Mouse (Mus musculus): ENCODE data around the gene Med22.

DNA sequence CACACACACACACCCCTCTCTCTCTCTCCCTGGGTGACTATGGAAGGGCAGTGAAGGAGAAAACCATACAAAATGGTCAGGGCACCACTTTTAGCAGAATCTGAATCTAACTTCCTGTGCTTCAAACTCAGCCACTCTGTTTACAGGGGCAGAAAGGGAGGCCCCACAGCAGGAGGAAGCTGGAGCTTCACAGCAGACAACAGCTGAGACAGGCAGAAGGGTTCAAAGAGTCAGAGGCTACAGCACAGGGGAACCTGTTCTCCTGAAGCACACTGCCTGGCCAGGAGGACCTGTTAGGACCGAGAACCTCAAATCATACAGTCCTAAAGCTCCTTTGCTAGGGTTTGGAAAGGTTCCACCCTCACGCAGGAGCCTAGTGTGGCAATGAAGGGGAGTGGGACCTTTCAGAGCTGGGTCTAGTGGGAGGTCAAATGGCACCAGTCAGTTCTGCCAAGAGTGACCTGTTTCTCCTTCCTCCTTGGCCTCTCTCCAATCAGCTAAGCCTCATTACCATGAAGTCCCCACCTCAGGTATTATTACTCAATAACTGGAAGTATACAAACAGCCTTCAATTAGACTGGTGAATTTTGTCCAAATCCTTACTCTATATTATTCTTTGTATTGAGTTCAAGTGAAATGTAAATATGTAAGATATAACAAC, 44.4 kb upstream of the Med22 start:
- TF ChIP-seq CTCF (IDR thresholded peaks at IDR 0.05 in 2 of 3, conservative IDR thresholded peaks at IDR 0.05 in 1 of 3; ENCODE audit: control insufficient read depth in 1 of 3, insufficient read depth in 1 of 3, low read depth in 2 of 3, low read length in 3 of 3, poor library complexity in 1 of 3, severe bottlenecking in 1 of 3) = no peak
- no peak for TF ChIP-seq POLR2A (IDR thresholded peaks at IDR 0.05; ENCODE audit: control insufficient read depth in 1 of 2, insufficient read depth in 1 of 2, low read depth in 1 of 2, low read length in 2 of 2, poor library complexity in 1 of 2)
- TF ChIP-seq MAX (IDR thresholded peaks at IDR 0.05; ENCODE audit: low read length) = no peak
- TF ChIP-seq USF2 (IDR thresholded peaks at IDR 0.05; ENCODE audit: borderline replicate concordance in 1 of 2, insufficient read depth in 1 of 2, low read depth in 1 of 2, low read length in 2 of 2) = no peak
- no peak for TF ChIP-seq ZKSCAN1 (IDR thresholded peaks at IDR 0.05; ENCODE audit: low read depth, low read length)
